Mouse (Mus musculus): Measurements from ENCODE around the gene Adgrg3. TPM values are rescaled to one million over a fixed set of nuclear protein-coding genes. Genes with fewer than 3 reads are reported as not detected.

The Adgrg3 gene
- polyA plus RNA-seq (2012; rRNA removed) (6.7 and 8.0 TPM in 2 replicates), polyA plus RNA-seq (2014; fragmentation: Nextera tagmentation; extraction: Ambion mirVana) (3.3 and 4.3 TPM in 2 replicates)

- WGBS: 75% methylated on average over 11 of the region's 11 CpGs
- ATAC-seq (ENCODE audit: low FRiP score, low read depth) (no peak), DNase-seq (ENCODE audit: low spot score) (no peak)
- no peak within 1 kb of the TSS for H3K27ac ChIP-seq (replicated peaks; ENCODE audit: low read depth, low read length)
- H3K9me3 ChIP-seq (ENCODE audit: control insufficient read depth, low read length): no peaks in the 10 kb centered on the region
- TF ChIP-seq POLR2A (IDR thresholded peaks at IDR 0.05; ENCODE audit: borderline replicate concordance, extremely low read depth, insufficient read depth, insufficient read length): no peak
- H3K27me3 ChIP-seq (ENCODE audit: control insufficient read depth, insufficient read depth, low read length): no peaks in the 10 kb centered on the region
- no peaks in the 10 kb centered on the region for H3K4me1 ChIP-seq (ENCODE audit: control insufficient read depth, insufficient read depth, low read length)
- H3K4me3 ChIP-seq (replicated peaks; ENCODE audit: low read length): no peak within 1 kb of the TSS
- H3K4me2 ChIP-seq (replicated peaks; ENCODE audit: low read depth, low read length, severe bottlenecking): no peak within 1 kb of the TSS
- no peaks in the 10 kb centered on the region for H3K36me3 ChIP-seq (ENCODE audit: control insufficient read depth, insufficient read depth, low read length)
- H3K9ac ChIP-seq (ENCODE audit: low read depth, low read length, severe bottlenecking): no peak within 1 kb of the TSS
These were observed at the start of gene Adgrg3 for GRCm38 (mm10) chr8:95017451-95017850. TSS of gene Adgrg3 (plus strand) at chr8:95017692.

- no peak for TF ChIP-seq POLR2A (IDR thresholded peaks at IDR 0.05; ENCODE audit: borderline replicate concordance, extremely low read depth, insufficient read depth, insufficient read length)
- ATAC-seq (ENCODE audit: low FRiP score, low read depth): no peak
- Histone ChIP-seq H3K4me2 (replicated peaks; ENCODE audit: low read depth, low read length, severe bottlenecking) (no peak overlapping the region), H3K4me3 (replicated peaks; ENCODE audit: low read length) (no peak overlapping the region), H3K36me3 (ENCODE audit: control insufficient read depth, insufficient read depth, low read length) (no peaks in the 10 kb centered on the region), H3K27ac (replicated peaks; ENCODE audit: low read depth, low read length) (no peak overlapping the region), H3K27me3 (ENCODE audit: control insufficient read depth, insufficient read depth, low read length) (no peaks in the 10 kb centered on the region; the same call in 1 of the 2 replicates), H3K4me1 (ENCODE audit: control insufficient read depth, insufficient read depth, low read length) (peaks cover 17% of the 10 kb centered on the region), H3K9ac (ENCODE audit: low read depth, low read length, severe bottlenecking) (no peak overlapping the region), H3K9me3 (ENCODE audit: control insufficient read depth, low read length) (no peaks in the 10 kb centered on the region)
- WGBS: 89% methylated on average over 9 of the region's 9 CpGs
- no peak for DNase-seq (ENCODE audit: low spot score)
These were observed 44.2 kb upstream of the Adgrg3 start for GRCm38 (mm10) chr8:94973270-94973669.

- WGBS: 89% methylated on average over 9 of the region's 9 CpGs
- ATAC-seq (ENCODE audit: low FRiP score, low read depth): no peak
- H3K9ac ChIP-seq (ENCODE audit: low read depth, low read length, severe bottlenecking): no peak overlapping the region
- H3K27me3 ChIP-seq (ENCODE audit: control insufficient read depth, insufficient read depth, low read length): no peaks in the 10 kb centered on the region; the same call in 1 of the 2 replicates
- H3K27ac ChIP-seq (replicated peaks; ENCODE audit: low read depth, low read length): no peak overlapping the region
- no peak for DNase-seq (ENCODE audit: low spot score)
- no peaks in the 10 kb centered on the region for H3K36me3 ChIP-seq (ENCODE audit: control insufficient read depth, insufficient read depth, low read length)
- H3K4me3 ChIP-seq (replicated peaks; ENCODE audit: low read length): no peak overlapping the region
- no peaks in the 10 kb centered on the region for H3K9me3 ChIP-seq (ENCODE audit: control insufficient read depth, low read length)
- H3K4me2 ChIP-seq (replicated peaks; ENCODE audit: low read depth, low read length, severe bottlenecking): no peak overlapping the region
- no peak for TF ChIP-seq POLR2A (IDR thresholded peaks at IDR 0.05; ENCODE audit: borderline replicate concordance, extremely low read depth, insufficient read depth, insufficient read length)
- peaks cover 19% of the 10 kb centered on the region for H3K4me1 ChIP-seq (ENCODE audit: control insufficient read depth, insufficient read depth, low read length)
These were observed 43.7 kb upstream of the Adgrg3 start for GRCm38 (mm10) chr8:94973786-94974185.

- Histone ChIP-seq H3K4me1 (ENCODE audit: control insufficient read depth, insufficient read depth, low read length) (peaks cover 19% of the 10 kb centered on the region), H3K9ac (ENCODE audit: low read depth, low read length, severe bottlenecking) (no peak within 1 kb of the TSS), H3K4me3 (replicated peaks; ENCODE audit: low read length) (no peak within 1 kb of the TSS), H3K9me3 (ENCODE audit: control insufficient read depth, low read length) (no peaks in the 10 kb centered on the region), H3K36me3 (ENCODE audit: control insufficient read depth, insufficient read depth, low read length) (no peaks in the 10 kb centered on the region), H3K27me3 (ENCODE audit: control insufficient read depth, insufficient read depth, low read length) (no peaks in the 10 kb centered on the region; the same call in 1 of the 2 replicates), H3K4me2 (replicated peaks; ENCODE audit: low read depth, low read length, severe bottlenecking) (no peak within 1 kb of the TSS), H3K27ac (replicated peaks; ENCODE audit: low read depth, low read length) (no peak within 1 kb of the TSS)
- WGBS: 45% methylated on average over 7 of the region's 7 CpGs
- DNase-seq (ENCODE audit: low spot score) (no peak), ATAC-seq (ENCODE audit: low FRiP score, low read depth) (no peak)
- no peak for TF ChIP-seq POLR2A (IDR thresholded peaks at IDR 0.05; ENCODE audit: borderline replicate concordance, extremely low read depth, insufficient read depth, insufficient read length)
These were observed 42.9 kb upstream of the Adgrg3 start, which contains the start of gene Adgrg1 for GRCm38 (mm10) chr8:94974467-94975165. TSS of gene Adgrg1 (plus strand) at chr8:94974751.

- WGBS: 10% methylated on average over 17 of the region's 17 CpGs
- peak overlapping the region; percentile 26 for H3K4me3 ChIP-seq (replicated peaks; ENCODE audit: low read length)
- ATAC-seq (ENCODE audit: low FRiP score, low read depth) (0 out of 2 replicates have a peak, but pooled peaks have one; percentile 12), DNase-seq (ENCODE audit: low spot score) (peak; percentile 13)
- H3K36me3 ChIP-seq (ENCODE audit: control insufficient read depth, insufficient read depth, low read length): no peaks in the 10 kb centered on the region
- no peaks in the 10 kb centered on the region for H3K9me3 ChIP-seq (ENCODE audit: control insufficient read depth, low read length)
- TF ChIP-seq POLR2A (IDR thresholded peaks at IDR 0.05; ENCODE audit: borderline replicate concordance, extremely low read depth, insufficient read depth, insufficient read length): peak; percentile 48; the same call in 1 of the 2 replicates
- 0 out of 2 replicates have a peak overlapping the region, but pooled peaks have one; percentile 5 for H3K27ac ChIP-seq (replicated peaks; ENCODE audit: low read depth, low read length)
- no peaks in the 10 kb centered on the region; the same call in 1 of the 2 replicates for H3K27me3 ChIP-seq (ENCODE audit: control insufficient read depth, insufficient read depth, low read length)
- H3K4me2 ChIP-seq (replicated peaks; ENCODE audit: low read depth, low read length, severe bottlenecking): peak overlapping the region; percentile 41
- peaks cover 19% of the 10 kb centered on the region for H3K4me1 ChIP-seq (ENCODE audit: control insufficient read depth, insufficient read depth, low read length)
- H3K9ac ChIP-seq (ENCODE audit: low read depth, low read length, severe bottlenecking): peak overlapping the region; percentile 36; the same call in 1 of the 2 replicates
These were observed 40.7 kb upstream of the Adgrg3 start for GRCm38 (mm10) chr8:94976651-94977417.

Data from limb, embryonic 14.5 days (tissue).